Comparison of ENCODE assay signal across 10 mouse cellular contexts in the genomic region with DNA sequence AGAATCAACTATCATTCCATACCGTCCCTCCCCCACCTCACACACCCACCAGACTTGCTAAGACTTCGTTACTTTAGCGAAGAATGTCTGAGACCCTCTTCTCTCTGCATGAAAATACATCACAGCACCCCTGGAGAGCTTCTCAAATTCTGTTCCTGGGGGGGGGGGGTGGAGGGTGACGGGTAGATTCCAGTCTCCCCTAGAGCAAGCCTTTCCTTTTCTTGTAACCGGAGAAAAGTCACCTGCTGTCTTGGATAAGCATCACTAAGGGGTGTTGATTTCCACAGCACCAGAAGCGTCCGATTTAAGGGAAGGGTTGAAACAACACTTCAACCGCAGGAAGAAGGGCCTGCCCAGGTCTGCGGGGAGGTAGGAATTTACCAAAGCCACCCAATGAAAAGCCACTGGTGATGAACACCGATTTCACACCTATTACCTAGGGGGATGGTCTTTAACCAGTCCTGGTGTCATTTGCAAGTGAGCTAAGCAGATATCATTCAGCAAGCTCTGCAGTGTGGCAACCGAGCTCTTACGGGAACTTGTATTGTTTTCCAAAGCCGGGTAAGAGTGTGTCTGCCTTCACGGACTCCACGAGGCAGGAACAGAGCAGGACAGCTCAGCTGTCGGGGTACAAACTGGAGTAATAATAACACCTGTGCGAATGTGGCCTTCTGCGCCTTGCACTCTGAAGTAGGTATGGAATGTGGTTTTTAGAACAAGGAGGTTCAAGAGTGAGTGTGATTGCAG.
"Had no signal": no experiment of that assay in that cellular context is flagged by ENCODE, and none has a peak within 500 bp of the region (broad histone marks: within the 10 kb centered on the region; RNA-seq: fewer than 3 reads in every experiment).

No protein-coding gene starts in this region.

- H3K36me3 ChIP-seq: limb, embryonic 15.5 days; liver, embryonic 12.5 days; lung, embryonic 15.5 days; neural tube, embryonic 15.5 days had no signal

- H3K4me3 ChIP-seq: limb, embryonic 15.5 days; liver, embryonic 12.5 days; lung, embryonic 15.5 days; myocyte; neural tube, embryonic 15.5 days had no signal

- H3K27me3 ChIP-seq: lung, embryonic 15.5 days had no signal

- H3K4me2 ChIP-seq: limb, embryonic 15.5 days; liver, embryonic 12.5 days; lung, embryonic 15.5 days; neural tube, embryonic 15.5 days had no signal

- H3K9ac ChIP-seq: limb, embryonic 15.5 days; liver, embryonic 12.5 days; lung, embryonic 15.5 days; neural tube, embryonic 15.5 days had no signal

- ATAC-seq: liver, embryonic 12.5 days had no signal

- H3K27ac ChIP-seq: limb, embryonic 15.5 days; liver, embryonic 12.5 days; lung, embryonic 15.5 days; neural tube, embryonic 15.5 days had no signal

- DNase-seq: kidney, postnatal 10 days; left cerebral cortex, postnatal 4 days; midbrain, embryonic 14.5 days; thymus, adult 2 months; thymus, postnatal 25 days had no signal

- H3K9me3 ChIP-seq: limb, embryonic 15.5 days; liver, embryonic 12.5 days; lung, embryonic 15.5 days; neural tube, embryonic 15.5 days had no signal
